Mouse (Mus musculus): ENCODE measurements at regions not wholly inside any gene's neighbourhood (a gene's known extent, or its start where the extent isn't known, plus 50 kb on each side); places are given as distances from the start of the nearest gene placed in this dataset.

GRCm38 (mm10) chr6:81751631-81752030 is 171.8 kb upstream of the Gcfc2 start:
- TF ChIP-seq CTCF (IDR thresholded peaks at IDR 0.05; ENCODE audit: insufficient read depth, low read length) (no peak), POLR2A (IDR thresholded peaks at IDR 0.05; ENCODE audit: borderline replicate concordance, extremely low read depth, low read depth, low read length) (no peak)

All from lung, adult 2 months (tissue).